Mouse (Mus musculus) bone marrow macrophage, adult 2 months (primary cell): ENCODE measurements at regions not wholly inside any gene's neighbourhood (a gene's known extent, or its start where the extent isn't known, plus 50 kb on each side); places are given as distances from the start of the nearest gene placed in this dataset.

ENCODE experiments used
- H3K27ac ChIP-seq: 2 replicates; pipeline ENCODE4 v1.5.1; 2012; ENCODE audit warnings: low read depth, low read length; ENCODE audit not compliant: insufficient read depth
- H3K4me1 ChIP-seq: 2 replicates; pipeline ENCODE4 v1.6.1; 2012; ENCODE audit warnings: low read length; ENCODE audit not compliant: control insufficient read depth, insufficient read depth
- H3K4me3 ChIP-seq: 2 replicates; pipeline ENCODE4 v1.5.1; 2012; ENCODE audit warnings: mild to moderate bottlenecking, low read length, moderate library complexity; ENCODE audit not compliant: insufficient read depth
- CTCF ChIP-seq: IDR thresholded peaks from 2 replicates; pipeline ENCODE4 v1.5.1; 2012; ENCODE audit warnings: low read depth, mild to moderate bottlenecking, low read length, moderate library complexity
- POLR2A ChIP-seq: IDR thresholded peaks from 2 replicates; pipeline ENCODE4 v1.6.1; 2012; ENCODE audit warnings: mild to moderate bottlenecking, low read depth, low read length, borderline replicate concordance

DNA sequence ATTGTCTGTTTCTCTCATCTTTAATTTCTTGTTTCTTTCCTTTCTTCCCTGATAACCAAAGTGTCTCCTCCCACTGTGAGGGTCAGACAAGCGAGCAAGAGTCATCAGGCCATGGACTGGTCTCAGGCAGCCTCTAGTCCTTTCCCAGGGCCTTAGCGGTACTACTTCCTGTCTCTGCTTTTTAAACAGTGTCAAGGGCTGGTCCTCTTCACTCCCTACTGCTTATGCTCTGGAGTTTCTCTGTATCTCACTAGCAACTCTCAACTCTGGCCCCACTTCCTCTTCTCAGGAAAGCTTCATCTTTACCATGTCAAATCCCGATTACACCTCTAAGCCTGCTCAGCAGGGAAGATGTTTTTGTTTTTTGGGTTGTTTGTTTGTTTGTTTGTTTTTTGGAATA, 124.1 kb downstream of the Pten start:
- TF ChIP-seq CTCF (no peak), POLR2A (no peak)
- Histone ChIP-seq H3K27ac (no peak overlapping the region), H3K4me1 (peaks cover 5% of the 10 kb centered on the region; the same call in 1 of the 2 replicates), H3K4me3 (no peak overlapping the region)

GRCm38 (mm10) chr19:32884279-32884678, 127.0 kb downstream of the Pten start:
- TF ChIP-seq CTCF = no peak
- no peak for TF ChIP-seq POLR2A
- H3K27ac ChIP-seq = no peak overlapping the region
- no peak overlapping the region for H3K4me3 ChIP-seq
- peaks cover 7% of the 10 kb centered on the region; the same call in 1 of the 2 replicates for H3K4me1 ChIP-seq

DNA sequence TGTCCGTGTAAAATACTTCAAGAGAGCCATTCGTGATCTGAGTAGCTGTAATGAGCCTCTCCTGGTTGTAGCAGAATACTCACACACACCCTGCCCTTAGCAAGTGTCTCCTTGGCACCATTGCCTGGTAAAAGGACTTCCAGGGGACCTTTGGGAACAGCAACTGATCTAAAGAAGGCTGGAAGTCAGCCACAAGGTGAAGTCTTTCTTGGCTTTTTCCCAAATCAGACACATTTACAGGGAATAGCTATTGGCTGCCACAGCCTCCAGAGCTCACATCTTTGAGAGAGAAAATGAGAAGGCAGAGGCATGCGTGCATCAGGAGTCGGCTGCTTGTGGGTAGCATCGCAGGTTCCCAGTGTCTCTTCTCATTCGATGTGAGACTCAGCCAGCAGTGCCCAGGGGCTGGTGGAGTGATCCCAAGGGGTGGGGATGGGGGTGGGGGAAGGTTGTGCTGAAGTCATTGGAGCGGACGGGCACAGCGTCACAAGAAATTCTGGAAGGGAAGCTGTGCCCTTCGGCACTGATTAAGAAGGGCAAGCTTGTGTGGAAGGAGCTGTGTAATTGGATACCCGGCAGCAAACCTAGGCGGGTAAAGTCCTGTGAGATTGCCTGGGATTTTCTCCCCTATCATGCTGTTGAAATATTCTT, 128.3 kb downstream of the Pten start:
- TF ChIP-seq CTCF (no peak), POLR2A (no peak)
- Histone ChIP-seq H3K4me3 (no peak overlapping the region), H3K4me1 (peaks cover 7% of the 10 kb centered on the region; the same call in 1 of the 2 replicates), H3K27ac (no peak overlapping the region)

- TF ChIP-seq POLR2A = no peak
- no peak for TF ChIP-seq CTCF
- Histone ChIP-seq H3K27ac (no peak overlapping the region), H3K4me3 (no peak overlapping the region)
Measured at GRCm38 (mm10) chr19:32887190-32887589, 129.9 kb downstream of the Pten start.

DNA sequence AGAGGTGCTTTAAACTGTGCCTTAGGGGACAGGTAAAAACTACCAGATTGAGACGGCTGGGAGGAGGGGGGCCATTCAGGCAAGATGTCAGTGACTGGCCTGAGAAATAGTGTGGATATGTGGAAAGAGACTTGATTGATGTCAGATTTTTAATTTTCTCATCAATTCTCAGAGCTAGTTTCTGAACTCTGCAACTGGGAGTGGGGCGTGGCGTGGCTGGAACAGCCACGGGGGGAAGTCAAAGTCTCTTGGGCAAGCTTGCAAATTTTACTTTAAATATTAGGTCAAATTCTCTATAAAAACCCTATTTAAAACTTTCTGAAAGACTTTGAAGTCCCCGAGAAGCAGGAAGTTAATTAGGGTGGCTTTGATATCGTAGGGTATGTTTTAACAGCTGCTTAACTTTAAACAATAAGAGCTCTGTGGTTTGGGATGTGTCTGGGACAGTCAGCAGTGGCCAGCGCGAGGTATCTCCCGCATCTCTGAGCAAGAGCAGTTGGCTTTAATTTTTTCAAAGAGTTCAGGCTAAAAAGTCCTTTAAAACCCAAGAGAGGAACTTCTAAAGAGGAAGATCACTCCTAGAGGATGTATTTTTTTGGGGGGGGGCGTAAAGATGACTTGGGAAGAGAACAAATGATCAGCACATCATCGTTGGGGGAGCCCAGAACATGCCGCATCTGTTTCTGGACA, 131.5 kb downstream of the Pten start:
- Histone ChIP-seq H3K4me1 (peaks cover 3% of the 10 kb centered on the region; the same call in 1 of the 2 replicates), H3K4me3 (no peak overlapping the region), H3K27ac (no peak overlapping the region)
- TF ChIP-seq CTCF (no peak), POLR2A (no peak)

More at GRCm38 (mm10) chr19:32887190-32887589, 129.9 kb downstream of the Pten start:
- H3K4me1 ChIP-seq = peaks cover 3% of the 10 kb centered on the region; the same call in 1 of the 2 replicates

- Histone ChIP-seq H3K27ac (no peak overlapping the region), H3K4me3 (no peak overlapping the region), H3K4me1 (peaks cover 3% of the 10 kb centered on the region; the same call in 1 of the 2 replicates)
- no peak for TF ChIP-seq POLR2A
- TF ChIP-seq CTCF = no peak
Measured at GRCm38 (mm10) chr19:32890801-32891200, 133.5 kb downstream of the Pten start.

DNA sequence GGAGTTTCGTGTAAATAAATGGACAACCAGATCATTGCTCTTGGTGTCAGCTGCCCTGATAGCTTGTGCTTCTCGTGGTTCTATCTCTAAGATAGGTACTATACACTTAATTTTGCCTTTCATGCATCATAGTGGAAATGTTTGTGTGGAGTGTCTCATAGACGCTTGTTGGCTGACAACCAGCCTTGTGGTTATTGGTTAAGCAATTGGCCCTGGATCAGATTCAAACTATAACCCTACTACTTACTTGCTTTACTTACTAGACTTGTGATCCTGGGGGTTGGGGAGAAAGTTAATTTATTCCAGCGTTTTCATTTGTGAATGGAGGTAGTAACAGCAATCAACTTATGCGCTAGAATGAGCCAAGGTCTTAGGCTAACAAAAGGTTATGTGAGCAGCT, 135.2 kb downstream of the Pten start:
- no peak overlapping the region for H3K27ac ChIP-seq
- H3K4me3 ChIP-seq = no peak overlapping the region
- H3K4me1 ChIP-seq = peaks cover 3% of the 10 kb centered on the region; the same call in 1 of the 2 replicates
- TF ChIP-seq CTCF = no peak
- no peak for TF ChIP-seq POLR2A

GRCm38 (mm10) chr19:32903454-32904108, 146.3 kb downstream of the Pten start:
- TF ChIP-seq POLR2A (no peak), CTCF (no peak)
- Histone ChIP-seq H3K27ac (peak overlapping the region; percentile 35), H3K4me3 (no peak overlapping the region), H3K4me1 (peaks cover 39% of the 10 kb centered on the region)

DNA sequence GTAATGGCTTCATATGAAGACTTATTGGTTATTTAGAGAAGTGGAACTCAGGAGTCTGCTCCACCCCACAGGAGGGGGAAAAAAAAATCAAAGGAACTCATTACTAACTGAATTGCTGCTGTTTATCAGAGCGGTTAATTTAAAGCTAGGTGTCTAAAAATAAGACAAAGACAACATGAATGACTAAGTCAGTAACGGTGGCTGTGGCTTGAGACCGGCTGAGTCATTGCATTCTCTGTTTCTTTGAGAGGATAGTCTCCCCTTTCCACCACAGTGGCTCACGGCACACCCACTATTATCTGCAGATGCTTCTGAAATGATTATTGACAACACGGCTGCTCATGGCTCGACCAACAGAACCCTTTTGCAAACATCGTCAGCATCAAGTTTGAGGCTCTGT, 147.2 kb downstream of the Pten start:
- TF ChIP-seq CTCF = no peak
- TF ChIP-seq POLR2A = no peak
- Histone ChIP-seq H3K4me1 (peaks cover 41% of the 10 kb centered on the region), H3K4me3 (peak overlapping the region; percentile 22; the same call in 1 of the 2 replicates), H3K27ac (peak overlapping the region; percentile 52)

DNA sequence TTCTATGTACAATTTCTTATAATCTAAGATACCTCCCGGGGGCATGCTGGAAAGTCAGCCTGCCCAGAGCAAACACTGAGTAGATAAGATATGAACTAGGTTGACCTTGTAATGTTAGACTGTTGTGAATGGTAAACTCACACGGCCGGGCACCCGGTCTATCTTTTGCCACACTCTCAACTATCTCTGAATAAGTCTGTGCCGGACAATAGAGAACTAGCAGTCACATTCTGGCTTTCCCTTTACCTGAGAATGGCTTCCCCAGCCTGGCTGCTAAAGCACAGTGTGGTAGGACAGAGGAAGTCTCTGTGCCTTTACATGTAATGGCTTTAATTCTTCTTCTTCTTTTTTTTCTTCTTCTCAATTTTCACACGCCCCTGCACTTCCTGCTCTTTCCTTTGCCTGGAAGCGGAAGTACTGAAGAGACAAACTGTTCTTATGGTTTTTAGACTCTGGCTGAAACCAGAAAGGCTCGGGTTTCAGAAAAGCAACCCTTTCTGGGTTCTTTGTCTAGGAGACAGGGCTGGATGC, 148.7 kb downstream of the Pten start:
- Histone ChIP-seq H3K27ac (peak overlapping the region; percentile 83), H3K4me3 (peak overlapping the region; percentile 42), H3K4me1 (peaks cover 41% of the 10 kb centered on the region)
- TF ChIP-seq POLR2A (no peak), CTCF (no peak)
